Mouse (Mus musculus) E14TG2a.4 (cell line): Measurements from ENCODE around the gene Slc29a1.

Experiments
- CTCF ChIP-seq: conservative IDR thresholded peaks from 2 replicates; pipeline ENCODE4 v1.5.1; 2014; ENCODE audit warnings: low read length
- NANOG ChIP-seq: IDR thresholded peaks from 2 replicates; pipeline ENCODE4 v1.6.1; 2014; ENCODE audit warnings: borderline replicate concordance, low read length, mixed read lengths
- POU5F1 ChIP-seq: IDR thresholded peaks from 2 replicates; pipeline ENCODE4 v1.6.1; 2014; ENCODE audit warnings: low read length, borderline replicate concordance

GRCm38 (mm10) chr17:45566031-45566359 lies 33.4 kb downstream of the Slc29a1 start:
- TF ChIP-seq CTCF = no peak
- TF ChIP-seq NANOG = no peak
- TF ChIP-seq POU5F1 = no peak
